Mouse (Mus musculus) ovary, postnatal 36 days (tissue): Measurements from ENCODE around the gene Hcst.

Experiments used
- DNase-seq: peaks from one replicate; pipeline ENCODE4 v3.0.0; 2022; ENCODE audit warnings: low spot score, mixed read lengths

Gene Hcst

DNA sequence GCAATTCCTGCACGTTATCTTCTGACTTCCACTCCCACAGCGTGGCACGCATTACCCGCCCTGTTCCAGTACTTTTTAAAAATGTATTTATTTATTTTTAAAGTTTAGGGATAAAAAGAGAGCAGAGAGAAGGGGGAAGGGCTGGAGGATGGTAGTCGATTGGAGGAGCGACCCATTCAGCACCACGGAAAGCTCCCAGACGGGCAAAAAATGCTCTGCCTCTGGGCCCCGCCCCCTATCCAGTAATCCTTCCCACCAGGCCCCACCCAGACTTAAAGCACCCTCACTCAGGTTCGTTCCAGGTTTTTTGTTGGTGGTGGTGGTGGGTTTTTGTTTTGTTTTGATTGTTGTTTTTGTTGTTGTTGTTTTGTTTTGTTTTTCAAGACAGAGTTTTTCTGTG, 14.6 kb upstream of the Hcst start:
- DNase-seq, result peak; percentile 63

DNA sequence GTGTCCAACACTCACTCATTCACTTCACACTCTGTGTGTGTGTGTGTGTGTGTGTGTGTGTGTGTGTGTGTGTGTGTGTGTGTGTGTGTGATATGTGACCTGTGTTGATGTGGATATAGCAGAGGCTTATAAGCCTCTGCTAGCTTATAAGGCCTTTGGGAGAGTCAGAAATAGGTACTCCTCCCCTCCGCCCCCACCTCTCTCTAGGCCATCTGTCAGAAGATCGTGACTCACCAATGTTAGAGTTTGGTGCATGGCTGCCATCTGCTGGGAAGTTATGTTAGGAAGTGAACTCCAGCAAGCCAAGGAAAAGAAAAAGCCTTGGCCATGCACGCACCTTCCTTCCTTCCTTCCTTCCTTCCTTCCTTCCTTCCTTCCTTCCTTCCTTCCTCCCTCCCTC, 12.1 kb upstream of the Hcst start:
- DNase-seq, result no peak

- no peak for DNase-seq
Observed at GRCm38 (mm10) chr7:30430191-30430590, 10.5 kb upstream of the Hcst start.

DNA sequence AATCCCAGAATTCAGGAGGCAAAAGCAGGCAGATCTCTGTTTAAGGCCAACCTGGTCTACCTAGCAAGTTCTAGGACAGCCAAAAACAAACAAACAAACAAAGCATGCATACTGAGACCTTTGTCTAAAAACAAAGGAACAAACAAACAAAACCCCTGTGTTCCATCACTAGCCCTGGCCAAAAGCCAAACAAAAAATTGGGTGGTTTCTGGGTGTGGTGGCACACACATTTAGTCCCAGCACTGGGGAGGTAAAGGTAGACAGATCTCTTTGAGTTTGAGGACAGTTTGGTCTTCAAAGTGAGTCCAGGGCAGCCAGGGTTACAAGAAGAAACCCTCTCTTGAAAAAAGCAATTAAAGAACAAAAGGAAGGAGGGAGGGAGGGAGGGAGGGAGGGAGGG, 9.7 kb upstream of the Hcst start:
- DNase-seq, result no peak

DNA sequence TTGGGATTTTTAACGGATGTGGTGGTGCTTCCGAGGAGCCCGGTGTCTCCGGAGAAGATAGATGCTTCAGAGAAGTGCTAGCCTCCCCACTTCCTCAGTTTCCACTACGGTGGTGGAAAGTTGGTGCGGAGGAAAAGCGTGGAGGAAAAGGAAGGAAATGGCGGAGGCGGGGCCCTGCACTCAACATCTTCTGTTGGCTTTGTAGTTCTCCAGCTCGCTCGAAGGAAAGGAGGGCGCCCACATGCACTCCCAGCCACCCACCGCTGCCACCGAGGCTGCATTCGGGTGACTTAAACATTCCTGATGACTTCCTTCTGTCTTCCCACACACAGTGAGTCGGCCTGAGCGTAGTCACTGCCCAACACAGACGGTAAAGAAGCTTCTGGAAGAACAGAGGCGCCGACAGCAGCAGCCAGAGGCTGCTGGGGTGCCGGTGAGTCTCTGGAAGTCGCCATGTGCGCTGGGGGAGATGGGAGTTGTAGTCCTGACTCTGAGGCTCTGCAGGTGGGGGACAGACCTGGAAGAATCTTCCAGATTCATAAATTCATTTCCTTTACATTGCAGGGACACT, 3.5 kb upstream of the Hcst start:
- no peak for DNase-seq

GRCm38 (mm10) chr7:30422560-30422959, 2.9 kb upstream of the Hcst start:
- no peak for DNase-seq

DNA sequence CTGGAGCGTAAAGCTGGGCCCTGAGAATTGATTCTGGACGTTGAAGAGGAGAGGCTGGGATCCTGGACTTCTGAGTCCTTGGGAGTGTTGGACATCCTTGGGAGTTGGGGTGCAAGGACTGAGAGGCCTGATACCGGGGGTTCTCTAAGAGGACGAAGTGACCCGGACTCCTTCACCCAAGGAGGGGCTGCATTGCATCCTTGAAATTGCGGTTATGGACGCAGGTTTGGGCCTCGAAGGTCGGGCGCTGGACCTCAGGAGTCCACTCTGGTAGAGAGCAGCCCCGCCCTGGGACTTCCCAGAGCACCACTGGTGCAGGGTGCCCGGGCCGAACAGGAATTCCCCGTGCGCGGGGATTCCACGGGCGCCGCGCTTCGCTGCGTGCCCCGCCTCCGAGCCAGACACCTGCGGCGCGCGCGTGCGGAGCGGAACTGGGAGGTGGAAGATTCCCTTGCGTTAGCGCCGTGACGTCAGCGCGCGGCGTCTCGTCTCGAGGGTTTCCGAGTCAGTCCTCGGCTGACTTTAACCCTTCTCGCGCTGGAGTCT, 2.3 kb upstream of the Hcst start:
- peak; percentile 78 for DNase-seq

- peak; percentile 48 for DNase-seq
Observed at GRCm38 (mm10) chr7:30421175-30421889, 1.7 kb upstream of the Hcst start, which contains the start of gene Nfkbid. TSS of gene Nfkbid (plus strand) at chr7:30421732.

- no peak for DNase-seq
Observed at GRCm38 (mm10) chr7:30420673-30421072, 1.0 kb upstream of the Hcst start.

DNA sequence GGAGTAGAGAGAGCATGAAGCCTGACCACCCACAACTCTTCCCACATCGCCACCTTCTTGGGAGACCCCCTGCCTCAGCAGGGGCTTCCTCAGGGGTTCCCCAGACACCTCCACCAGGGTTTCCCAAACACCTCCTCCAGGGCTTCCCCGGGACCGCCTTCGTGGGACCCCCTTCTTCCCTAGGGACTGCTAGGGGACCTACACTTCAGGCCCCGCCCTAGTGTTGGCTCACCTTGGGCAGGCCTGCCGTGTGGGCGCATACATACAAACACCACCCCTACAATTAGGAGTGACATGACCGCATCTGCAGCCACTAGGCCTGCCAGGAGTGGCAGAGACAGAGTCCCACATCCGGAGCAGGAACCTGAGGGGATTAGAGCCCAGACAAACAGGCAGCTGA, 1.8 kb downstream of the Hcst start:
- no peak for DNase-seq

DNA sequence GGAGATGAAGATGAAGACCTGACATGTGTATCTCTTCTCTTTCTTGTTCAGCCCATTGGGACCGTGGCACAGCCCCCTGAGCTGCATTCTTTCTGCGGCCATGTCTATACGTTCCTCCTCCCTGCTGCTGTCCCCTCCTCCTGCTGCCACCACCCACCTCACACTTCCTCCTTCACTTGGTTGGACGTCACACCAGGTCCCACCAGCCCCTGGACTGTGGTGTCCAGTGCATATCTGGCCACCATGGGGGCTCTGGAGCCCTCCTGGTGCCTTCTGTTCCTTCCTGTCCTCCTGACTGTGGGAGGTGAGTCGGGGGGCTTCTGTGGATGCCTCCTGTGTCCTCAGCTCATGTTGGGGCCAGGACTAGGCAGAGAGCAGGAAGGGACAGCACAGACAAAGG, 6.1 kb downstream of the Hcst start, which contains the start of gene Tyrobp:
TSS of gene Tyrobp (plus strand) at position 165 of the 400 bp plus-strand sequence.
- no peak for DNase-seq

- DNase-seq, result no peak
Observed at GRCm38 (mm10) chr7:30412735-30413147, 6.9 kb downstream of the Hcst start.

- no peak for DNase-seq
Observed at GRCm38 (mm10) chr7:30411023-30411422, 8.6 kb downstream of the Hcst start.

DNA sequence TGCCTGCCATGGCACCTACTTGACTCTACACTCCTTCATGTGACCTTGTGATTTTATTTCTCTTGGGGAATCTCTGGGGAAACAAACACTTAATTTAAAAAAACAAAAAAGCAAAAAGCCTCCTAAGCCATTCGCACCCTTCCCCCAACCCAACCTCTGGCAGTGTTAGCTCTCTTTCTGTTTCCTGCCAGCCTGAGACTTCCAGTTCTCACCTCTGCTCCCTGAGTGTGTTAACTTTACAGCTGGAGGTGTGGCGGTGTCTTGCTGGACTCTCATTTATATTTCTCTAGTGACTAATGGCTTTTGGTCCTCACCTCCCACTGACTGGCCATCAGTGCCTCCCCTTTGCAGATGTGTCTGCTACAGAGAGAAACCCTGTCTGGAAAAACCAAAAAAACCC, 9.9 kb downstream of the Hcst start:
- no peak for DNase-seq

DNA sequence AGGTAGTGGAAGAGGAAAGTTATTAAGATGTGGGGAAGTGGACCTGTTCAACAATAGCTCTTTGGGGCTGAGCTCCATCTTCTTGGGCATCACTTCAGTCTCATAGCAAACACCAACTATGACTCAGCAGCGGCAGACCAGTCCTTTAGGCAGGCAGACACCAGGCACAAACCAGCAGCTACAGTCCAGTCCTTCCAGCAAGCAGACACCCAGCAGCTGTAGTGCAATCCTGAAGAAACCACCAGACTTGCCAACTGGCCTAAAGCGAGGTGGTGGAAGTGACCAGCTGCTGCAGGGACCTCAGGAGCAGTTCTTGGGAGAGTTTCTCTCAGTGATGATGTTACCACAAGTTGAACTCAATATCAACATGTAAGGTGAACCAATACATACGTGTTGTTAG, 11.0 kb downstream of the Hcst start:
- DNase-seq, result no peak

DNA sequence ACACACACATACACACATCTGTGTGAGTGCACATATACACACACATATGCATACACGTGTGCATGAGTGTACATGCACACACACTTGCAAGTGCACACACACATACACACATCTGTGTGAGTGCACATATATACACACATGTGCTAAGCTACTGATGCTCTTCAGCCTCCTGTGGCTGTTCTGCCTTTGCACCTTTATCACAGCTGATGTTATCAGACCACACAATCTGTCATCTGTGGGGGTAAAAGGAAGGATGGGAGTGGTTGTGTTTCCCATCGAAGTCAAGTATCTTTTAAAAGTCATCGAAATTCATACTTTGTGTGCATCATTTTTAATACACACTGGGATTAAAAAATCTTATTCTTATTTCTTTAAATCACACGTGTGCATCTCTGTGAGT, 17.3 kb downstream of the Hcst start:
- DNase-seq, result no peak

DNA sequence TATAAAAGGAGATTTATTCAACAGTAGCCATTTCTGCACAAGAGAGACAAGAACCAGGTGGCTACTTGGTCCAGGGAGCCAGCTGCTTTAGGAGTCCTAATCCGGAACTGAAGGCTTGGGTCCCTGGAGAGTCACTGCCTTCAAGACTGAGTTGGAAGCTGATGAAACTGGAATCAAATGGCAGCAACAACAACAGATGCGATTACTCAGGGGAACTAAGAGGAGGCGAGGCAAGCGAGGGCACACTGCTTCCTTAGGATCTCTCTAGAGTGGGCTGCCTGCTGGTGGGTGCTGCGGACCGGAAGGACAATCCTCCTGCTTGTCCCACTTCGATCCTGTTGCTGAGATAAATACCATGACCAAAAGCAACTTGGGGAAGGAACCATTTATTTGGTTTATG, 20.0 kb downstream of the Hcst start:
- no peak for DNase-seq

GRCm38 (mm10) chr7:30394871-30395270, 24.8 kb downstream of the Hcst start:
- DNase-seq, result no peak

GRCm38 (mm10) chr7:30394379-30394778, 25.3 kb downstream of the Hcst start:
- DNase-seq, result no peak

DNA sequence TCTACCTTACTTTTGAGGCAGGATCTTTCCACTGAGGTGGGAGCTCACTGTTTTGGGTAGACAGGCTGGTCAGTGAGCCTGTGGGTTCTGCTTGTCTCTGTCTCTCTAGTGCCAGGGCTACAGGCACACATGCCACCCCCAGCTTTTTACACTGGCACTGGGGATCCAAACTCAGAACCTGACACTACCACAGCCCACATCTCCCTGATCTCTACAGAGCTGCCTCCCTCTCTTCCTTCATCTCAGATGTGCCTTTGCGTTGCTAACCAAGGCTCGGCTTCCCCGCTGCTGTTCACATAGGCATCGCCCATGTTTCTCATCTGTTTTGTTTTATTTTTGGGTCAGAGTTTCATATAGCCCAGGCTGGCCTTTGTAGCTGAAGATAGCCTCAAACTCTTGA, 26.0 kb downstream of the Hcst start:
- no peak for DNase-seq

- DNase-seq, result no peak
Observed at GRCm38 (mm10) chr7:30392746-30393520, 26.7 kb downstream of the Hcst start.

GRCm38 (mm10) chr7:30384106-30384505, 35.5 kb downstream of the Hcst start:
- no peak for DNase-seq

GRCm38 (mm10) chr7:30380061-30380460, 39.6 kb downstream of the Hcst start:
- no peak for DNase-seq
